In genomic region chr13:41466616-41467015, GRCm38 (mm10) we compare ENCODE assay signal across 10 mouse cellular contexts. TPM values are rescaled to one million over a fixed set of nuclear protein-coding genes. Genes with fewer than 3 reads are reported as not detected.
A peak's percentile ranks its signal among the peaks of the same experiment; 100 is the strongest.
DNase-seq lines count a peak whose midpoint lies in the region; ATAC-seq and TF ChIP-seq lines count a peak whose summit lies in the region.
"Had no signal": no experiment of that assay in that cellular context is flagged by ENCODE, and none has a peak within 500 bp of the region (broad histone marks: within the 10 kb centered on the region; RNA-seq: fewer than 3 reads in every experiment).

No protein-coding gene starts in this region.

- ATAC-seq in hindbrain, postnatal 0 days: no peak
- ATAC-seq in hindbrain, embryonic 12.5 days (ENCODE audit: low FRiP score): no peak
- ATAC-seq in heart, embryonic 16.5 days (replicated peaks; ENCODE audit: extremely low read depth, insufficient read depth, low FRiP score): no peak

- in situ Hi-C loops in CH12.LX (cut with MboI; ENCODE audit: low pct_ligation_motif_present, low pct_unique_long_range_greater_than_20kb, low sequenced_read_pairs): no loop called here

- TF ChIP-seq POLR2A in CH12.LX (IDR thresholded peaks at IDR 0.05; ENCODE audit: low read depth, low read length): no peak

- peak overlapping the region; percentile 46 for H3K27ac ChIP-seq in hindbrain, postnatal 0 days
- no peak overlapping the region for H3K27ac ChIP-seq in hindbrain, embryonic 12.5 days
- H3K27ac ChIP-seq in CH12.LX (ENCODE audit: insufficient read depth, low read depth): no peak overlapping the region
- peak overlapping the region; percentile 83 for H3K27ac ChIP-seq in heart, embryonic 16.5 days (ENCODE audit: low read length)
- H3K27ac ChIP-seq: neural tube, embryonic 15.5 days had no signal

- H3K79me2 ChIP-seq in CH12.LX (replicated peaks; ENCODE audit: control insufficient read depth, extremely low read depth, insufficient read depth, poor library complexity, severe bottlenecking): no peaks in the 10 kb centered on the region; the same call in none of the 2 replicates

- no peaks in the 10 kb centered on the region for H3K9me3 ChIP-seq in hindbrain, postnatal 0 days (ENCODE audit: low read length)
- no peaks in the 10 kb centered on the region for H3K9me3 ChIP-seq in hindbrain, embryonic 12.5 days (replicated peaks)
- no peaks in the 10 kb centered on the region for H3K9me3 ChIP-seq in CH12.LX (replicated peaks; ENCODE audit: low read length)
- H3K9me3 ChIP-seq in heart, embryonic 16.5 days (replicated peaks; ENCODE audit: control insufficient read depth, low read length): peaks cover 2% of the 10 kb centered on the region; the same call in 1 of the 2 replicates
- H3K9me3 ChIP-seq: neural tube, embryonic 15.5 days had no signal

- TF ChIP-seq EP300 in CH12.LX (IDR thresholded peaks at IDR 0.05; ENCODE audit: low read length): no peak

- H3K4me1 ChIP-seq in hindbrain, postnatal 0 days (ENCODE audit: insufficient read depth, low read length): no peaks in the 10 kb centered on the region
- no peaks in the 10 kb centered on the region for H3K4me1 ChIP-seq in hindbrain, embryonic 12.5 days
- H3K4me1 ChIP-seq in CH12.LX (ENCODE audit: control insufficient read depth in 1 of 2, insufficient read depth in 2 of 2): peaks cover 6 to 27% of the 10 kb centered on the region in 2 experiments
- no peaks in the 10 kb centered on the region for H3K4me1 ChIP-seq in heart, embryonic 16.5 days (ENCODE audit: control insufficient read depth, insufficient read depth, low read length)
- H3K4me1 ChIP-seq: neural tube, embryonic 15.5 days had no signal

- WGBS in hindbrain, postnatal 0 days: 91% methylated on average over 4 of the region's 4 CpGs
- 90% methylated on average over 4 of the region's 4 CpGs for WGBS in hindbrain, embryonic 12.5 days
- WGBS in heart, embryonic 16.5 days: 85% methylated on average over 4 of the region's 4 CpGs

- no peak for TF ChIP-seq CTCF in hindbrain, postnatal 0 days (IDR thresholded peaks at IDR 0.05; ENCODE audit: low read depth)
- no peak for TF ChIP-seq CTCF in CH12.LX (conservative IDR thresholded peaks at IDR 0.05 in 1 of 2, IDR thresholded peaks at IDR 0.05 in 1 of 2; ENCODE audit: low read depth in 2 of 2, low read length in 2 of 2)

- H3K9ac ChIP-seq in hindbrain, postnatal 0 days (replicated peaks; ENCODE audit: low read length): no peak overlapping the region
- no peak overlapping the region for H3K9ac ChIP-seq in hindbrain, embryonic 12.5 days
- no peak overlapping the region for H3K9ac ChIP-seq in CH12.LX (ENCODE audit: insufficient read depth, low read depth)
- no peak overlapping the region for H3K9ac ChIP-seq in heart, embryonic 16.5 days (ENCODE audit: low read length)
- H3K9ac ChIP-seq: neural tube, embryonic 15.5 days had no signal

- no peaks in the 10 kb centered on the region for H3K27me3 ChIP-seq in hindbrain, postnatal 0 days (ENCODE audit: insufficient read depth, low read length)
- H3K27me3 ChIP-seq in hindbrain, embryonic 12.5 days: no peaks in the 10 kb centered on the region
- no peaks in the 10 kb centered on the region for H3K27me3 ChIP-seq in CH12.LX (replicated peaks)
- peaks cover 61% of the 10 kb centered on the region for H3K27me3 ChIP-seq in heart, embryonic 16.5 days (ENCODE audit: control insufficient read depth, insufficient read depth, low read length)
- H3K27me3 ChIP-seq: neural tube, embryonic 15.5 days had no signal

- no peak overlapping the region for H3K4me3 ChIP-seq in hindbrain, postnatal 0 days (ENCODE audit: low read length)
- no peak overlapping the region for H3K4me3 ChIP-seq in hindbrain, embryonic 12.5 days
- H3K4me3 ChIP-seq in CH12.LX (replicated peaks in 1 of 3; ENCODE audit: low read depth in 2 of 3, low read length in 2 of 3, poor library complexity in 1 of 3): no peak overlapping the region
- no peak overlapping the region for H3K4me3 ChIP-seq in heart, embryonic 16.5 days (ENCODE audit: low read length)
- H3K4me3 ChIP-seq: neural tube, embryonic 15.5 days had no signal

- DNase-seq in hindbrain, postnatal 0 days (ENCODE audit: low spot score): no peak
- no peak for DNase-seq in CH12.LX (ENCODE audit: extremely low read depth)
- DNase-seq in lung, postnatal 25 days (ENCODE audit: low spot score): peak; percentile 66
- DNase-seq in embryo, embryonic 9.5 days (ENCODE audit: extremely low spot score): no peak
- no peak for DNase-seq in spleen, adult 12 weeks (ENCODE audit: low spot score)
- no peak for DNase-seq in left cerebral cortex, adult 9 months (ENCODE audit: low spot score in 2 of 2)
- DNase-seq: cerebellum, postnatal 36 days had no signal

- no peaks in the 10 kb centered on the region for H3K36me3 ChIP-seq in hindbrain, postnatal 0 days (ENCODE audit: insufficient read depth, low read length)
- no peaks in the 10 kb centered on the region for H3K36me3 ChIP-seq in hindbrain, embryonic 12.5 days
- H3K36me3 ChIP-seq in CH12.LX (replicated peaks in 1 of 2; ENCODE audit: control insufficient read depth in 1 of 2, insufficient read depth in 1 of 2, low read length in 1 of 2): peaks cover 23 to 67% of the 10 kb centered on the region in 2 experiments
- no peaks in the 10 kb centered on the region for H3K36me3 ChIP-seq in heart, embryonic 16.5 days (ENCODE audit: control insufficient read depth, insufficient read depth)
- H3K36me3 ChIP-seq: neural tube, embryonic 15.5 days had no signal

- TF ChIP-seq RAD21 in CH12.LX (IDR thresholded peaks at IDR 0.05; ENCODE audit: low read depth, low read length): no peak

- dilution Hi-C loops in CH12.LX (cut with MboI; ENCODE audit: extremely low pct_ligation_motif_present, extremely low pct_unique_long_range_greater_than_20kb, low sequenced_read_pairs): no loop called here

- no peak overlapping the region for H3K4me2 ChIP-seq in hindbrain, postnatal 0 days (ENCODE audit: low read depth, low read length)
- H3K4me2 ChIP-seq in hindbrain, embryonic 12.5 days (replicated peaks): no peak overlapping the region
- H3K4me2 ChIP-seq in CH12.LX (ENCODE audit: insufficient read depth, low read depth, poor library complexity, severe bottlenecking): no peak overlapping the region
- H3K4me2 ChIP-seq in heart, embryonic 16.5 days (ENCODE audit: low read depth, low read length): no peak overlapping the region
- H3K4me2 ChIP-seq: neural tube, embryonic 15.5 days had no signal

TF ChIP-seq in CH12.LX, 34 proteins besides CTCF, POLR2A, EP300 and RAD21:
- no peak for TF ChIP-seq TCF12 (IDR thresholded peaks at IDR 0.05; ENCODE audit: low read depth, low read length)
- no peak for TF ChIP-seq NELFE (IDR thresholded peaks at IDR 0.05; ENCODE audit: low read depth, low read length)
- TF ChIP-seq IRF4 (IDR thresholded peaks at IDR 0.05; ENCODE audit: low read depth, low read length): 0 out of 2 replicates have a peak, but pooled peaks have one; percentile 29

RNA-seq across cellular contexts. Expression of gene Nedd9, which starts 20.5 kb away (rescaled TPM):
- 26.5 and 29.7 TPM in 2 replicates for total RNA-seq in hindbrain, postnatal 0 days (2014; rRNA removed)
- 12.2 and 13.1 TPM in 2 replicates for polyA plus RNA-seq in hindbrain, postnatal 0 days (2015; fragmentation: Nextera tagmentation; extraction: Ambion mirVana)
- polyA plus RNA-seq in hindbrain, embryonic 12.5 days (2016; fragmentation: Nextera tagmentation; extraction: Ambion mirVana): 17.1 and 17.9 TPM in 2 replicates
- total RNA-seq in CH12.LX (2012; rRNA removed): 42.5 and 46.5 TPM in 2 replicates
- 44.6 and 48.7 TPM in 2 replicates for total RNA-seq in CH12.LX (2014; rRNA removed)
- polyA plus RNA-seq in CH12.LX (2012; ENCODE audit: insufficient read length, low read depth): 41.3 and 54.1 TPM in 2 replicates
- polyA plus RNA-seq in heart, embryonic 16.5 days (2015; fragmentation: Nextera tagmentation; extraction: Ambion mirVana): 19.5 and 22.7 TPM in 2 replicates

Comparison
In these comparisons a context has a peak if more than half of its experiments do, and no peak if none do; other contexts are left out.
1. H3K27ac ChIP-seq: peak in hindbrain, postnatal 0 days (single experiment) and heart, embryonic 16.5 days (single experiment); none in hindbrain, embryonic 12.5 days (single experiment) and CH12.LX (single experiment).